19 mouse cellular contexts compared by ENCODE assay signal in the genomic region with DNA sequence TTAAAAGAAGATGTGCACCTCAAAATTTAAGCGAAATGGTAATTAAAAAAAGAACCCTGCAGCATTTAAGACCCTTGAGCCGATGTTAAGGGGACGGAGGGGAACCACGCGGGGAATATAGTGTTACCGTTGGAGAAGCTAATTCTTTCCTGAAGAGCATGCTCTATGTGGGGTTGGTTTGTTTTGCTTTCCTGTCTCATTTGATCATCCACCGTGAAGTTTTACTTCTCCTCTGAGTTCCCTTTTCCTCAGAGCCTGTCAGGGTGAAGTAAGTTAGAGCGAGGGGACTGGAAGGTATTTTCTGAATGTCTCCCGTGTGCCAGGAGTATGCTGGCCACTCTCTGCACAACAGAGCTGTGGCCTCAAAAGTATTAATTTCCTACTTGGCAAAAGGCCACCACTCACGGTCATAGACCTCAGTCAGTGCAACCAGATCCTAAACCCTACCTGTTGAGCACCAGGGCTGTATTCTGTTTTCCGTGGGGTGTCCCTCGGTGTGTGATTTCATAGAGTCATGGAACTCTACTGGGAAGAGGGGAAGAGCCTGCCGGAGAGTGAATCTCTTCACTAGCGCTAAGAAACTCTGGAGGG.
A peak's percentile ranks its signal among the peaks of the same experiment; 100 is the strongest.
DNase-seq lines count a peak whose midpoint lies in the region; ATAC-seq and TF ChIP-seq lines count a peak whose summit lies in the region.
"Had no signal": no experiment of that assay in that cellular context is flagged by ENCODE, and none has a peak within 500 bp of the region (broad histone marks: within the 10 kb centered on the region; RNA-seq: fewer than 3 reads in every experiment).

No protein-coding gene starts in this region.

- peak overlapping the region; percentile 45; the same call in 1 of the 2 replicates for H3K27ac ChIP-seq in kidney, embryonic 15.5 days
- H3K27ac ChIP-seq in testis, adult 2 months (ENCODE audit: control insufficient read depth, insufficient read depth, low read depth, low read length) = no peak overlapping the region
- H3K27ac ChIP-seq: neural tube, embryonic 12.5 days; stomach, postnatal 0 days had no signal

- WGBS in kidney, embryonic 15.5 days = 36% methylated on average over 14 of the region's 14 CpGs

- no peak for TF ChIP-seq CTCF in testis, adult 2 months (IDR thresholded peaks at IDR 0.05; ENCODE audit: control insufficient read depth, insufficient read depth, insufficient replicate concordance, low read depth, low read length)

- no peaks in the 10 kb centered on the region for H3K36me3 ChIP-seq in kidney, embryonic 15.5 days
- no peaks in the 10 kb centered on the region for H3K36me3 ChIP-seq in testis, adult 2 months (ENCODE audit: control insufficient read depth, insufficient read depth, low read length)
- H3K36me3 ChIP-seq: hindbrain, embryonic 15.5 days; neural tube, embryonic 12.5 days had no signal

- peaks cover 82% of the 10 kb centered on the region for H3K4me1 ChIP-seq in kidney, embryonic 15.5 days
- H3K4me1 ChIP-seq in testis, adult 2 months (ENCODE audit: control insufficient read depth, insufficient read depth, low read length) = peaks cover 7% of the 10 kb centered on the region

- peak; percentile 23; the same call in 1 of the 2 replicates for ATAC-seq in kidney, embryonic 15.5 days (replicated peaks; ENCODE audit: low FRiP score)
- ATAC-seq in hematopoietic stem cell, adult 5-6 weeks (replicated peaks in 1 of 2; ENCODE audit: insufficient read depth in 1 of 2, low FRiP score in 2 of 2, low TSS enrichment in 1 of 2, low read depth in 1 of 2, poor library complexity in 2 of 2, severe bottlenecking in 2 of 2) = peak; percentile 22 to 37; a peak in 1 of 4 replicates
- ATAC-seq: forebrain, postnatal 0 days; intestine, postnatal 0 days had no signal

- DNase-seq in kidney, adult 11 months = no peak
- no peak for DNase-seq in testis, postnatal 14 days (ENCODE audit: low spot score)
- no peak for DNase-seq in liver
- DNase-seq in adrenal gland, postnatal 36 days = no peak
- DNase-seq in layer of hippocampus, postnatal 14 days (ENCODE audit: low spot score in 2 of 2) = no peak
- DNase-seq: adrenal gland, adult 2 months; cerebellum, adult 11-12 months; forebrain, postnatal 0 days; heart, postnatal 10 days; layer of hippocampus, postnatal 36 days; lung, adult 2 months had no signal

- no peak overlapping the region for H3K4me3 ChIP-seq in kidney, embryonic 15.5 days (replicated peaks)
- peak overlapping the region; percentile 48 for H3K4me3 ChIP-seq in testis, adult 2 months (ENCODE audit: control insufficient read depth, low read depth, low read length)
- H3K4me3 ChIP-seq: erythroblast, embryonic 14.5 days; hindbrain, embryonic 15.5 days; neural tube, embryonic 12.5 days had no signal

- no peaks in the 10 kb centered on the region for H3K27me3 ChIP-seq in kidney, embryonic 15.5 days
- H3K27me3 ChIP-seq in testis, adult 2 months (ENCODE audit: control insufficient read depth, insufficient read depth, low read length) = no peaks in the 10 kb centered on the region
- H3K27me3 ChIP-seq: hindbrain, embryonic 15.5 days; neural tube, embryonic 12.5 days had no signal

- no peak overlapping the region for H3K9ac ChIP-seq in kidney, embryonic 15.5 days
- H3K9ac ChIP-seq: forebrain, postnatal 0 days; hindbrain, embryonic 15.5 days; neural tube, embryonic 12.5 days had no signal

- TF ChIP-seq POLR2A in testis, adult 2 months (IDR thresholded peaks at IDR 0.05; ENCODE audit: control insufficient read depth, low read depth, low read length) = no peak

- no peaks in the 10 kb centered on the region for H3K9me3 ChIP-seq in kidney, embryonic 15.5 days (replicated peaks)
- H3K9me3 ChIP-seq: hindbrain, embryonic 15.5 days; neural tube, embryonic 12.5 days had no signal

- H3K4me2 ChIP-seq in kidney, embryonic 15.5 days = peak overlapping the region; percentile 24
- H3K4me2 ChIP-seq: hindbrain, embryonic 15.5 days; neural tube, embryonic 12.5 days had no signal
